Mouse (Mus musculus) small intestine, adult 2 months (tissue): ENCODE data around the gene Dnaaf2. TPM values are rescaled to one million over a fixed set of nuclear protein-coding genes. Genes with fewer than 3 reads are reported as not detected.

Experiments used
- H3K27ac ChIP-seq: fragments of 200-500 bp; 2 replicates; pipeline ENCODE4 v1.5.1; 2012; ENCODE audit warnings: low read depth, low read length, control low read depth, inconsistent platforms; ENCODE audit not compliant: insufficient read depth
- H3K27me3 ChIP-seq: fragments of 200-500 bp; 2 replicates; pipeline ENCODE4 v1.6.1; 2012; ENCODE audit warnings: mild to moderate bottlenecking, moderate library complexity, low read length, inconsistent platforms; ENCODE audit not compliant: control insufficient read depth, insufficient read depth
- H3K36me3 ChIP-seq: fragments of 200-500 bp; 2 replicates; pipeline ENCODE4 v1.6.1; 2012; ENCODE audit warnings: mild to moderate bottlenecking, low read length, control low read depth, inconsistent platforms; ENCODE audit not compliant: control insufficient read depth, insufficient read depth
- H3K4me1 ChIP-seq: fragments of 200-500 bp; 2 replicates; pipeline ENCODE4 v1.6.1; 2012; ENCODE audit warnings: low read length, inconsistent platforms, mixed read lengths; ENCODE audit not compliant: control insufficient read depth, insufficient read depth, insufficient read length
- H3K4me3 ChIP-seq: fragments of 200-500 bp; 2 replicates; pipeline ENCODE4 v1.5.1; 2012; ENCODE audit warnings: low read depth, mild to moderate bottlenecking, control low read depth, inconsistent platforms, low read length, moderate library complexity
- CTCF ChIP-seq: fragments of 200-500 bp; IDR thresholded peaks from 2 replicates; pipeline ENCODE4 v1.5.1; 2012; ENCODE audit warnings: low read depth, mild to moderate bottlenecking, control low read depth, inconsistent platforms, low read length, moderate library complexity, mixed read lengths; ENCODE audit not compliant: insufficient replicate concordance, insufficient read length; ENCODE audit errors: extremely low read depth
- POLR2A ChIP-seq: fragments of 200-500 bp; IDR thresholded peaks from 2 replicates; pipeline ENCODE4 v1.6.1; 2012; ENCODE audit warnings: low read depth, mild to moderate bottlenecking, control low read depth, inconsistent platforms, low read length, moderate library complexity
- WGBS: fragments of 180-500 bp; shearing (Covaris S2); methylation state at CpG from one replicate; pipeline ENCODE4 v1.1.7; 2018; 5-methylcytosine and 5-hydroxymethylcytosine counted together
- polyA plus RNA-seq: library from polyadenylated mRNA; depleted of rRNA; stranded (reverse); fragments of >200 nt; gene quantifications from 2 replicates; pipeline ENCODE4 v1.2.3, GENCODE M21; 2012; rRNA removed

The Dnaaf2 gene
- 0.50 and 0.93 TPM in 2 replicates for polyA plus RNA-seq

GRCm38 (mm10) chr12:69198164-69198535 is at the start of gene Dnaaf2:
Dnaaf2 (minus strand) TSS chr12:69198429.
- Histone ChIP-seq H3K4me3 (peak within 1 kb of the TSS; percentile 80), H3K27ac (peak within 1 kb of the TSS; percentile 60), H3K27me3 (no peaks in the 10 kb centered on the region), H3K4me1 (peaks cover 2% of the 10 kb centered on the region; the same call in 1 of the 2 replicates), H3K36me3 (peaks cover 6% of the 10 kb centered on the region)
- no peak; the same call in 1 of the 2 replicates for TF ChIP-seq POLR2A
- no peak for TF ChIP-seq CTCF
- under 1% methylated on average over 18 of the region's 18 CpGs for WGBS

- Histone ChIP-seq H3K27me3 (no peaks in the 10 kb centered on the region), H3K4me1 (no peaks in the 10 kb centered on the region), H3K4me3 (peak overlapping the region; percentile 68), H3K27ac (peak overlapping the region; percentile 25; the same call in 1 of the 2 replicates), H3K36me3 (no peaks in the 10 kb centered on the region)
- TF ChIP-seq CTCF (no peak), POLR2A (peak; percentile 53; the same call in 1 of the 2 replicates)
- 1% methylated on average over 54 of the region's 64 CpGs for WGBS
Observed at GRCm38 (mm10) chr12:69241771-69242431, 43.7 kb upstream of the Dnaaf2 start.

- H3K36me3 ChIP-seq: no peaks in the 10 kb centered on the region
- no peak for TF ChIP-seq POLR2A
- no peak for TF ChIP-seq CTCF
- no peaks in the 10 kb centered on the region for H3K4me1 ChIP-seq
- peak overlapping the region; percentile 68 for H3K4me3 ChIP-seq
- 0% methylated on average over 3 of the region's 3 CpGs for WGBS
- H3K27ac ChIP-seq: no peak overlapping the region
- H3K27me3 ChIP-seq: no peaks in the 10 kb centered on the region
Observed at GRCm38 (mm10) chr12:69241405-69241770, 43.2 kb upstream of the Dnaaf2 start.

- H3K36me3 ChIP-seq: no peaks in the 10 kb centered on the region
- H3K27me3 ChIP-seq: no peaks in the 10 kb centered on the region
- TF ChIP-seq POLR2A (no peak), CTCF (no peak)
- H3K4me1 ChIP-seq: no peaks in the 10 kb centered on the region
- H3K27ac ChIP-seq: peak within 1 kb of the TSS; percentile 25; the same call in 1 of the 2 replicates
- 77% methylated on average over 6 of the region's 6 CpGs for WGBS
- H3K4me3 ChIP-seq: peak within 1 kb of the TSS; percentile 68
Observed at GRCm38 (mm10) chr12:69240876-69241275, 42.6 kb upstream of the Dnaaf2 start, which contains the start of gene Klhdc1. Klhdc1 (plus strand) TSS chr12:69241176.

GRCm38 (mm10) chr12:69238284-69238683 is 40.1 kb upstream of the Dnaaf2 start:
- WGBS: 37% methylated on average over 3 of the region's 3 CpGs
- no peak overlapping the region for H3K27ac ChIP-seq
- no peaks in the 10 kb centered on the region for H3K4me1 ChIP-seq
- no peaks in the 10 kb centered on the region for H3K36me3 ChIP-seq
- H3K4me3 ChIP-seq: no peak overlapping the region
- no peak for TF ChIP-seq POLR2A
- no peak for TF ChIP-seq CTCF
- no peaks in the 10 kb centered on the region for H3K27me3 ChIP-seq

GRCm38 (mm10) chr12:69235782-69236181 is 37.6 kb upstream of the Dnaaf2 start:
- 61% methylated on average over 6 of the region's 6 CpGs for WGBS

GRCm38 (mm10) chr12:69229251-69229650 is 31.0 kb upstream of the Dnaaf2 start:
- Histone ChIP-seq H3K27ac (no peak overlapping the region), H3K4me3 (no peak overlapping the region), H3K4me1 (no peaks in the 10 kb centered on the region), H3K36me3 (no peaks in the 10 kb centered on the region), H3K27me3 (no peaks in the 10 kb centered on the region)
- TF ChIP-seq CTCF: peak; percentile 11; the same call in 1 of the 2 replicates
- TF ChIP-seq POLR2A: no peak
- 70% methylated on average over 2 of the region's 2 CpGs for WGBS

More at GRCm38 (mm10) chr12:69235782-69236181, 37.6 kb upstream of the Dnaaf2 start:
- no peak overlapping the region for H3K27ac ChIP-seq
- no peak overlapping the region for H3K4me3 ChIP-seq
- TF ChIP-seq POLR2A: no peak
- TF ChIP-seq CTCF: no peak
- H3K27me3 ChIP-seq: no peaks in the 10 kb centered on the region
- no peaks in the 10 kb centered on the region for H3K36me3 ChIP-seq
- H3K4me1 ChIP-seq: no peaks in the 10 kb centered on the region
